Mouse (Mus musculus): ENCODE results near the gene Tgif2. TPM values are rescaled to one million over a fixed set of nuclear protein-coding genes. Genes with fewer than 3 reads are reported as not detected.
"Not testable (repeated sequence)": the region's sequence is repeated elsewhere in the genome, so short reads cannot be mapped to it uniquely, and the experiment has no call there.

Tgif2 gene
- 1.8 and 2.3 TPM in 2 replicates for polyA plus RNA-seq (2012; rRNA removed)

DNA sequence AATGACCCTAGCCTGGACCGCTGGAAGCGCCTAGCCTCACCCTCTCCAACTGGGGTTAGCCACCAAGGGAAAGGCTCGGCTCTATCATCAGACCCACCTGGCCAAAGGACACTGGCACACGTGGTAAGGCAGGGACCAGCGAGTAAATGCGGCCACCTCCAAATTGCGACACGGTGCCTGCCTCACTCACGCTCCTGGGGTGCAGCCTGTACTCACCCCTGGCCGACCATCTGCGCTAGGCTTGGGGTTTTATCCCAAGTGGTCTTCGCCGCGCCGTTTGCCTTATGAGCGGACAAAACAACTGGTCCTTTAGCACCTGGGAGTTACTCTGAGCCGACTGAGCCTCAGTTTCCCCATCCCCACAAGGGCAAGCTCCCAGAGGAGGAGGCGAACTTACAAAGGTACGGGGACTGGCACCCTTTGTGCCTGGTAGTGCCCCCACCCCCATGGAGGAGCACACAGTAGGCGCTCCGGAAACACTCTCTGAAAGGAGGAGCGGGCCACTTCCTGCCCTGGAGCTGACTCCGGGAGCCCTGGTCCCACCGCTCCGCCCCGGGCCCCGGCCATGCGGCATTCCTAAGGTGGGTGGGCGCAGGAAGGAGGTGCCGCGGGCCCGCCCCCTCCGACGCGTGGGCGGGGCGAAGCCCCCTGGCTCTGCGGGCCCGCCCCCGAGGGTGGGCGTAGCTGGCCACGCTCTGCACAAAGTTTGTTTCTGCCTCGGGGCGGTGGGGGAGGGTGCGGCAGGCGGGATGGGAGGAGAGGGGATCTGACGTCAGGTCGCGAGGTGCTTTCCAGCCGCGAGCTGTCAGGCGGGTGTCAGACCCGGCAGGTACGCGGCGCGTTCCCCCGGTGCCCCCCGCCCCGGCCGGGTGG lies at the start of gene Tgif2:
Gene Tgif2, plus strand, starts transcription at position 689 of the 873 bp plus-strand sequence.
- Histone ChIP-seq H3K27ac (ENCODE audit: insufficient read depth, low read length) (no peak within 1 kb of the TSS), H3K27me3 (ENCODE audit: control insufficient read depth, insufficient read depth, low read length) (peaks cover 5% of the 10 kb centered on the region; the same call in 1 of the 2 replicates), H3K4me3 (replicated peaks; ENCODE audit: insufficient read depth, low read depth, low read length) (no peak within 1 kb of the TSS), H3K4me1 (ENCODE audit: control insufficient read depth, insufficient read depth, low read length) (peaks cover 5% of the 10 kb centered on the region)
- no peak for TF ChIP-seq POLR2A (IDR thresholded peaks at IDR 0.05; ENCODE audit: borderline replicate concordance, insufficient read depth, low read length)
- TF ChIP-seq CTCF (IDR thresholded peaks at IDR 0.05; ENCODE audit: borderline replicate concordance, insufficient read depth, low read depth, low read length): no peak
- no peak for DNase-seq
- 13% methylated on average over 61 of the region's 61 CpGs for WGBS

- H3K27me3 ChIP-seq (ENCODE audit: control insufficient read depth, insufficient read depth, low read length): no peaks in the 10 kb centered on the region
- 22% methylated on average over 1 of the region's 1 CpGs for WGBS
- H3K4me1 ChIP-seq (ENCODE audit: control insufficient read depth, insufficient read depth, low read length): peaks cover 4% of the 10 kb centered on the region; the same call in 1 of the 2 replicates
- TF ChIP-seq CTCF (IDR thresholded peaks at IDR 0.05; ENCODE audit: borderline replicate concordance, insufficient read depth, low read depth, low read length) (no peak), POLR2A (IDR thresholded peaks at IDR 0.05; ENCODE audit: borderline replicate concordance, insufficient read depth, low read length) (no peak)
- H3K4me3 ChIP-seq (replicated peaks; ENCODE audit: insufficient read depth, low read depth, low read length): no peak overlapping the region
- no peak overlapping the region for H3K27ac ChIP-seq (ENCODE audit: insufficient read depth, low read length)
- DNase-seq: no peak
Observed at GRCm38 (mm10) chr2:156798516-156798915, 41.3 kb upstream of the Tgif2 start.

DNA sequence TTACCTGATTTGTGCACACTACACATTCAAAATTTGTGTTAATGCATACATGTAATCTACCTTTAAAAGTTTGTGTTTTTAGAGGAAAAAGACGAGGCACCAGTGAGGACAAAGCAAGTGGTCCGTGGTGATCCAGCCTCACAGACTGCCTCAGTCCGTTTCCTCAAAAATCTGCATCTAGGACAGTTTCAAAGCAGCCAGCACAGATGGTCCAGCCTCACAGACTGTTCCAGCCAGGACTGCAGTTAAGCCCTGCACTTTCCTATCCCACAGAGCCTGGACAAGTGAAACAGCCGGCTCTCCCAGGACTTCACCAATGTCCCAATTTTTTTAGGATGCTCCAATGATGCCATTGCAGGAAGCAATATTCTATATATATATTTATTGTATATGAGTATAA lies 38.8 kb upstream of the Tgif2 start:
- no peak for TF ChIP-seq CTCF (IDR thresholded peaks at IDR 0.05; ENCODE audit: borderline replicate concordance, insufficient read depth, low read depth, low read length)
- no peak for TF ChIP-seq POLR2A (IDR thresholded peaks at IDR 0.05; ENCODE audit: borderline replicate concordance, insufficient read depth, low read length)
- DNase-seq: no peak
- WGBS: 21% methylated on average over 4 of the region's 4 CpGs
- Histone ChIP-seq H3K4me1 (ENCODE audit: control insufficient read depth, insufficient read depth, low read length) (peaks cover 4% of the 10 kb centered on the region; the same call in 1 of the 2 replicates), H3K27me3 (ENCODE audit: control insufficient read depth, insufficient read depth, low read length) (no peaks in the 10 kb centered on the region), H3K4me3 (replicated peaks; ENCODE audit: insufficient read depth, low read depth, low read length) (no peak overlapping the region), H3K27ac (ENCODE audit: insufficient read depth, low read length) (no peak overlapping the region)

DNA sequence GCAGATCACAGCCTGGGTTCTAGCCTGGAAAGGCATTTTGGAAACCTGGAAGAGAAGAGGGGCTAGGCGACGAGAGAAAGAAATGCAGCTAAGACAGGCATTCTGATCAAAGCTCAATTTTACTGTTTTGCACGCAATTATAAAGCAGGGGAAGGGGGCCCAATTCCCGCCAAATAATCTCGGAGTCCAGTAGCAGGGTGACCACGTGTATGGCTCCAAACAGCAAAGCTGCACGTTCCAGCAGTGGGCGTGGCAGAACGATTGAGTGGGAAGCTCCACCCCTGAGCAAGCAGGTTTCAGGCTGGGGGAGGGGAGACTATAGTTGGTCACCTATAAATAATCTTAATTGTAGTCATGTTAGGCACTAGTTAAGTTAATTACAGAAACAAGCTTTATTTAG lies 37.7 kb upstream of the Tgif2 start:
- not testable (repeated sequence) for H3K27me3 ChIP-seq (ENCODE audit: control insufficient read depth, insufficient read depth, low read length); DNase-seq; H3K4me3 ChIP-seq (replicated peaks; ENCODE audit: insufficient read depth, low read depth, low read length); H3K27ac ChIP-seq (ENCODE audit: insufficient read depth, low read length); H3K4me1 ChIP-seq (ENCODE audit: control insufficient read depth, insufficient read depth, low read length)
- WGBS: 43% methylated on average over 9 of the region's 9 CpGs

GRCm38 (mm10) chr2:156803698-156804372 lies 36.0 kb upstream of the Tgif2 start:
- 57% methylated on average over 4 of the region's 4 CpGs for WGBS
- no peak overlapping the region for H3K27ac ChIP-seq (ENCODE audit: insufficient read depth, low read length)
- H3K4me3 ChIP-seq (replicated peaks; ENCODE audit: insufficient read depth, low read depth, low read length): no peak overlapping the region
- H3K4me1 ChIP-seq (ENCODE audit: control insufficient read depth, insufficient read depth, low read length): peaks cover 4% of the 10 kb centered on the region; the same call in 1 of the 2 replicates
- H3K27me3 ChIP-seq (ENCODE audit: control insufficient read depth, insufficient read depth, low read length): no peaks in the 10 kb centered on the region
- TF ChIP-seq POLR2A (IDR thresholded peaks at IDR 0.05; ENCODE audit: borderline replicate concordance, insufficient read depth, low read length): no peak
- no peak for TF ChIP-seq CTCF (IDR thresholded peaks at IDR 0.05; ENCODE audit: borderline replicate concordance, insufficient read depth, low read depth, low read length)
- no peak for DNase-seq

DNA sequence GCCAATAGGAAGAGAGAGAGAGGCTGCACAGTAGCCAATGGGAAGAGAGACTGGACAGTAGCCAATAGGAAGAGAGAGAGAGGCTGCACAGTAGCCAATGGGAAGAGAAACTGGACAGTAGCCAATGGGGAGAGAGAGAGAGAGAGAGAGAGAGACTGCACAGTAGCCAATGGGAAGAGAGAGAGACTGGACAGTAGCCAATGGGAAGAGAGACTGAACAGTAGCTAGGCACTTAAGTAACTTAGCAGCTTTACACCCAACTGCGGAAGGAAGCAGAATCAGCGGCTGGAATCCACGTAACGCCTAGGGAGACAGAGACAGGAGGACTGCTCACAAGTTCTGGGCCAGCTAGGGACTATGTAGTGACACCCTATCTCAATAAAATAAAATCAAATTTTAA lies 35.2 kb upstream of the Tgif2 start:
- Histone ChIP-seq H3K27me3 (ENCODE audit: control insufficient read depth, insufficient read depth, low read length) (no peaks in the 10 kb centered on the region), H3K4me1 (ENCODE audit: control insufficient read depth, insufficient read depth, low read length) (peaks cover 4% of the 10 kb centered on the region; the same call in 1 of the 2 replicates), H3K27ac (ENCODE audit: insufficient read depth, low read length) (no peak overlapping the region), H3K4me3 (replicated peaks; ENCODE audit: insufficient read depth, low read depth, low read length) (no peak overlapping the region)
- WGBS: 93% methylated on average over 4 of the region's 4 CpGs
- DNase-seq: no peak
- no peak for TF ChIP-seq POLR2A (IDR thresholded peaks at IDR 0.05; ENCODE audit: borderline replicate concordance, insufficient read depth, low read length)
- no peak for TF ChIP-seq CTCF (IDR thresholded peaks at IDR 0.05; ENCODE audit: borderline replicate concordance, insufficient read depth, low read depth, low read length)

GRCm38 (mm10) chr2:156806886-156807285 lies 32.9 kb upstream of the Tgif2 start:
- H3K4me3 ChIP-seq (replicated peaks; ENCODE audit: insufficient read depth, low read depth, low read length): no peak overlapping the region
- TF ChIP-seq POLR2A (IDR thresholded peaks at IDR 0.05; ENCODE audit: borderline replicate concordance, insufficient read depth, low read length): no peak
- no peak for TF ChIP-seq CTCF (IDR thresholded peaks at IDR 0.05; ENCODE audit: borderline replicate concordance, insufficient read depth, low read depth, low read length)
- no peaks in the 10 kb centered on the region for H3K27me3 ChIP-seq (ENCODE audit: control insufficient read depth, insufficient read depth, low read length)
- no peak overlapping the region for H3K27ac ChIP-seq (ENCODE audit: insufficient read depth, low read length)
- H3K4me1 ChIP-seq (ENCODE audit: control insufficient read depth, insufficient read depth, low read length): no peaks in the 10 kb centered on the region
- WGBS: 75% methylated on average over 6 of the region's 6 CpGs
- DNase-seq: no peak

DNA sequence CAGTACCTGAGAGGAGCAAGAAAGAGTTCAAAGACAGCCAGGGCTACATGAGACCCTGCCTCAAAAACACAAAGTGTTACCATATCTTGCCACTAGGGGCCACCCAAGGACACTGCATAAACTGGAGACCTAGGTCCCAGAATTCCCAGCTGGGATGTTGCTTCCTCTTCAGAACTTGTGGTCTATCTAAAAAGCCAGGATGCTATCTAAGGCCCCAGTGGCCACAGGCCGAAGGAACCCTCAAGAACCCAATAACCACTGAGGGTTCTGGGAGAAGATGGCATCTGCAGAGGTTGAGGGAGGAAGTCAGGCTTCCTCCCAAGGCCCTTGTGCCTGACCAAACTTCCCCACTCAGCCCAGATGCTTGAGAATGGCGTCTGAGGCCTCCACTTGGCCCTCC lies 30.2 kb upstream of the Tgif2 start:
- no peaks in the 10 kb centered on the region for H3K27me3 ChIP-seq (ENCODE audit: control insufficient read depth, insufficient read depth, low read length)
- no peak for TF ChIP-seq POLR2A (IDR thresholded peaks at IDR 0.05; ENCODE audit: borderline replicate concordance, insufficient read depth, low read length)
- TF ChIP-seq CTCF (IDR thresholded peaks at IDR 0.05; ENCODE audit: borderline replicate concordance, insufficient read depth, low read depth, low read length): peak; percentile 82
- no peaks in the 10 kb centered on the region for H3K4me1 ChIP-seq (ENCODE audit: control insufficient read depth, insufficient read depth, low read length)
- 32% methylated on average over 2 of the region's 2 CpGs for WGBS
- H3K4me3 ChIP-seq (replicated peaks; ENCODE audit: insufficient read depth, low read depth, low read length): no peak overlapping the region
- peak; percentile 45 to 66 for DNase-seq
- H3K27ac ChIP-seq (ENCODE audit: insufficient read depth, low read length): no peak overlapping the region

Measured in cerebellum, adult 2 months (tissue).